ENCODE assay signal across 16 mouse cellular contexts in genomic region chr1:59918075-59918474, GRCm38 (mm10).
"Had no signal": no experiment of that assay in that cellular context is flagged by ENCODE, and none has a peak within 500 bp of the region (broad histone marks: within the 10 kb centered on the region; RNA-seq: fewer than 3 reads in every experiment).

No protein-coding gene starts in this region.

- DNase-seq: kidney, adult 18-20 months; kidney, adult 9 months; kidney, postnatal 14 days; kidney, postnatal 4 days; left cerebral cortex, postnatal 4 days; lung, embryonic 14.5 days; retina, postnatal 1 day had no signal

- H3K9ac ChIP-seq: limb, embryonic 12.5 days; limb, embryonic 15.5 days; lung, embryonic 14.5 days; midbrain, embryonic 12.5 days; midbrain, embryonic 15.5 days; neural tube, embryonic 12.5 days had no signal

- ATAC-seq: intestine, embryonic 16.5 days; lung, postnatal 0 days; midbrain, embryonic 15.5 days had no signal

- H3K27ac ChIP-seq: limb, embryonic 12.5 days; limb, embryonic 15.5 days; macrophage; midbrain, embryonic 12.5 days; midbrain, embryonic 15.5 days; neural tube, embryonic 12.5 days had no signal

- H3K4me2 ChIP-seq: limb, embryonic 12.5 days; limb, embryonic 15.5 days; lung, embryonic 14.5 days; midbrain, embryonic 12.5 days; midbrain, embryonic 15.5 days; neural tube, embryonic 12.5 days had no signal

- H3K36me3 ChIP-seq: limb, embryonic 12.5 days; limb, embryonic 15.5 days; midbrain, embryonic 12.5 days; midbrain, embryonic 15.5 days; neural tube, embryonic 12.5 days had no signal

- H3K9me3 ChIP-seq: limb, embryonic 12.5 days; limb, embryonic 15.5 days; midbrain, embryonic 12.5 days; midbrain, embryonic 15.5 days; neural tube, embryonic 12.5 days had no signal

- H3K4me3 ChIP-seq: limb, embryonic 12.5 days; limb, embryonic 15.5 days; midbrain, embryonic 12.5 days; midbrain, embryonic 15.5 days; neural tube, embryonic 12.5 days had no signal

- H3K27me3 ChIP-seq: limb, embryonic 12.5 days; limb, embryonic 15.5 days; megakaryocyte, embryonic 14.5 days; midbrain, embryonic 12.5 days; midbrain, embryonic 15.5 days; neural tube, embryonic 12.5 days had no signal
